Mouse (Mus musculus): ENCODE data around the gene Pitpna.

DNA sequence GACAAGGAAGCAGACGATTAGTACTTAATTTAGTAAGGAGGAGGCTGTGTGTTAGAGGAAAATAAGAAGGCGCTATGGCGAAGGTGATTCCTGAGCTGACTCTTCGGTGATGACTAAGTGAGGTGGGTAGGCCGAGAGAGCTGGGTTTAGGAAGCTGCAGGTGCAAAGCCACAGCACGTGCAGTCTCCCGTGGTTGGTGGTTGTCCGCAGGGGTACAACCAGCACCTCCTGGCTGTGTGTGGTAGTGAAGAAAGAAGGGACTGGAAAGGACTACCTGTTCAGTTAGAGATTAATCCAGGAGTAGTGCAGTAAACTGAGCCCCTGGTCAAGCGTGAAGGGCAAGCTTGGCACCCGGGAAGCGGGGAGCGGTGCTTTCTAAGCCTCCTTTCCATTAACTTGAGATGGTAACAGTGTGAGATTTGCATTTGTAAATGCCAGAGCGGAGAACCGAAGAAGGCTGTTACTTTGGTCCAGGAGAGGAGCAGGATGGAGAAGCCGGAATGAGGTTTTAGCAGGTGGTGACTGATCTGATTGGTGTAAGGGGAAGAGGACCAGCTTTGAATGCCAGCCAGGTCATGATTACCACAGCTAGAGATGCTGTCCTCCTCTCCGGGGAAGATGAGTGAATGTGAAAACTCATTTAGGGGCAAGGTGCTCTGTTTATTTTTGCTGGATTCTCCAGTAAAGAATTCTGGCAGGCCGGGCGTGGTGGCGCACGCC, 64.5 kb downstream of the Pitpna start:
- TF ChIP-seq MAFK (IDR thresholded peaks at IDR 0.05; ENCODE audit: insufficient read depth, low read depth, low read length) (no peak), ZC3H11A (IDR thresholded peaks at IDR 0.05; ENCODE audit: borderline replicate concordance, low read depth, low read length) (no peak), ZNF384 (IDR thresholded peaks at IDR 0.05; ENCODE audit: low read depth, low read length) (no peak), CHD2 (IDR thresholded peaks at IDR 0.05; ENCODE audit: low read depth, low read length) (no peak)
